Mouse (Mus musculus) left cerebral cortex, postnatal 25 days (tissue): ENCODE results near the gene Gse1. TPM values are rescaled to one million over a fixed set of nuclear protein-coding genes. Genes with fewer than 3 reads are reported as not detected.
A peak's percentile ranks its signal among the peaks of the same experiment; 100 is the strongest.
"Not testable (repeated sequence)": the region's sequence is repeated elsewhere in the genome, so short reads cannot be mapped to it uniquely, and the experiment has no call there.

Source experiments
- DNase-seq, 2 experiments: peaks; one replicate each; pipeline ENCODE4 v3.0.0; 2022; ENCODE audit warnings: low spot score in 2 of 2, mixed read lengths in 1 of 2
- intact Hi-C: fragments of 180-260 bp; cut with DNase I; formaldehyde crosslinking; loops from one replicate; pipeline ENCODE4 v1.15.1; 2025
- total RNA-seq, 2 experiments: library from RNA; stranded (reverse); gene quantifications; 2 replicates each; pipeline ENCODE4 v1.2.3; 2021

The Gse1 gene
- total RNA-seq, 2 experiments from 2014 or later, result 74.2 to 79.4 TPM

DNA sequence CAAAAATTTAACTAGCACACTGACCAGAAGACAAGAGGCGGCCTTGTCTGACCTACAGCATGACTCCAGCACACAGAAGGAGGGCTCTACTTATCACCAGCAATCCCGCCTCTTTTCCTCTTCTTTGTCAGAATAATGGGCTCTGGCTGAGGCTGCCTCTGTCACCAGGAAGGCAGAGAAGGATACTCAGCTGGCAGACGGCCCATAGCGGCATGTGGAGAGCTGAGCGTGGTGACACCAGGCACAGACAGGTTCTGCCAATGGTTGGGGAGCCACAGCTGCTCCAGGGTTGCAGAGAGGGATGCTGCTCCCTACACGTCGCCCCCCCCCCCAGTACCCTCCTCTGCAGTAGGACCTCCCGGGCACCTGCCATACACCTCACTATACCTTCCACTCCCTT is 133.0 kb downstream of the Gse1 start:
- peak in 1 of 2 experiments; percentile 56 for DNase-seq
- intact Hi-C loops, result no loop called here

GRCm38 (mm10) chr8:120363552-120364071 is 135.4 kb downstream of the Gse1 start:
- intact Hi-C loops, result no loop called here
- no peak for DNase-seq

DNA sequence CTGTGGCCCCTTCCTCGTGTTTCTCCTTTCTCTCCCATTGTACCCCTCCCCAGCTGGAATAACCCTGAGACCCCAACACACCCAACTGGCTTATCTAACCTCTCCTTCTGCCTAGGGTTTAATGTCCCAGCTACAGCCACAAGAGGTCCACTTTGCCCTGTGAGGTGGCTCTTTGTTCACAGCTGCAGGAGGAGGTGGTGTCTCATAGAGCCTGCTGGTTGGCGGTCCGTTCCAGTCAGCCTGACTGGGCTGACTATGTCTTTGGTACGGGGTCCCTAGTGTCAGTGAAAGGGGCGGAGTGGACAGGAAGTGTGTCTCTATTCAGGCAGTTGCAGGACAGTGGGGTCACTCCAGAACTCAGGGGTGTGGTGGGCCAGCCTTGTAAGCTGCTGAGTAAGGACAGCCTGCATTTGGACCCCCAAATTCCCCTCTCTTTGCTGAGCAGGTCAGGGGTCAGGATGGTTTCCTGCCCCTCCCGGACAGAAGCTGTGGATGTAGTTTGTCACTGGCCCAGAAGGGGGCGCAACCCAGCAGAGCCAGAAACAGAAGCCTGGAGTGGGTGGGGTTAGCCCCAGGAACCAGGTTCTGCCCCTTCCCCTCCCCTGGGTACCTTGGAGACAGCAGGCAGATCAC is 136.0 kb downstream of the Gse1 start:
- intact Hi-C loops, result no loop called here
- DNase-seq, result no peak

GRCm38 (mm10) chr8:120366840-120367239 is 138.6 kb downstream of the Gse1 start:
- intact Hi-C loops, result no loop called here
- DNase-seq, result no peak

- DNase-seq, intact Hi-C loops: not testable (repeated sequence)
These were observed 139.9 kb downstream of the Gse1 start for GRCm38 (mm10) chr8:120368191-120368590.

GRCm38 (mm10) chr8:120368814-120369649 is 140.8 kb downstream of the Gse1 start:
- DNase-seq, result peak; percentile 68 to 80
- intact Hi-C loops, result no loop called here

GRCm38 (mm10) chr8:120369956-120370355 is 141.7 kb downstream of the Gse1 start:
- intact Hi-C loops, result no loop called here

DNA sequence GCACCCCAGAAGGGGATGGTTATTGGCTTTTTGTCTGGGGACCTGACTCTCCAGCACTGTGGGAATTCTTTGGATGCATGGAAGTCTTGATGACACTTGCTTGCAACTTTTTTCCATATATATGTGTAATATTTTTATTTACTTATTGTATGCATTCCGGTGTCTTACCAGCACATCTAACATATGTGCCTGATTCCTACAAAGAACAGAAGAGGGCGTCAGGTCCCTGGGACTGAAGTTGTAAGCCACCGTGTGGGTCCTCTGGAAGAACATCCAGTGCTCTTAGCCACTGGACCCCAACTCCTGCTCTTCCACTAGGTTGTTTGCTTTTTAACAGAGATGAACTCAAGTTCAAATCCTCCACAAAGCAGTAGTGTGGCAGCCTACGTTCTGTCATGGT is 142.2 kb downstream of the Gse1 start:
- no peak for DNase-seq
- intact Hi-C loops, result no loop called here

More at GRCm38 (mm10) chr8:120369956-120370355, 141.7 kb downstream of the Gse1 start:
- DNase-seq, result peak in 1 of 2 experiments; percentile 22

DNA sequence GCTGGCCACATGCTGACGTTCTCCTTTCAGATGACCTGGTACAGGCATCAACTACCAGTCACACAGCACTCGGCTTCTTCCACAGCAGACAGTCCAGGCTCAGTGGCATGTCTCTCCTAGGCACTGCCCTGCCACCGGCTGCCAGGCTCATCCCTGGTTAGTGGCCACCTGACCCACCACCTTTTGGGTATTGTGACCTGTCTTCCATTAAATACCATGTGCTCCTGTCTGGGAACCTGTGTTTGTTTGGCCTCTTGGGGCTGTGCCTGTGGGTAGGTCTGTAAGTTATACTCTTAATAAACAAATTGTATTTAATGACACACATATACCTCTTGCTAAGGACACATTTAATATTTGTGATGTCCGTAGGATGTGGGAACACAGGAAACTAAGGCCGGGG is 142.9 kb downstream of the Gse1 start:
- no peak for DNase-seq
- intact Hi-C loops, result no loop called here

GRCm38 (mm10) chr8:120371725-120372457 is 143.6 kb downstream of the Gse1 start:
- DNase-seq, result peak; percentile 27 to 83
- intact Hi-C loops, result no loop called here

DNA sequence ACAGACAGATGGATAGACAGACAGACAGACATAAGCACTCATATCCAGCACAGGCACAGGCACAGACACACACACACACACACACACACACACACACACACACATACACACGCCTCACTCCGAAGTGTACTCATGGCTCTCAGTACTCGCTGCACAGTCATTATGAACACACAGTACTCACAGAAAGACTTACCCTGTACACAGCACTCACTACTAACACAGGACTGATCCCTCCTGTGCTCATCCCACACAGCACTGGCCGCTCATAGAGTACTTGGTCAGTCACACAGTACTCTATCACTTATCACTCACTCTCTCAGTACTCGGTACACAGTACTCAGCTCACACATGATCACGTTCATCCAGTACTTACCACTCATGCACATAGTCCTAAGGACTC is 144.4 kb downstream of the Gse1 start:
- intact Hi-C loops, result no loop called here

DNA sequence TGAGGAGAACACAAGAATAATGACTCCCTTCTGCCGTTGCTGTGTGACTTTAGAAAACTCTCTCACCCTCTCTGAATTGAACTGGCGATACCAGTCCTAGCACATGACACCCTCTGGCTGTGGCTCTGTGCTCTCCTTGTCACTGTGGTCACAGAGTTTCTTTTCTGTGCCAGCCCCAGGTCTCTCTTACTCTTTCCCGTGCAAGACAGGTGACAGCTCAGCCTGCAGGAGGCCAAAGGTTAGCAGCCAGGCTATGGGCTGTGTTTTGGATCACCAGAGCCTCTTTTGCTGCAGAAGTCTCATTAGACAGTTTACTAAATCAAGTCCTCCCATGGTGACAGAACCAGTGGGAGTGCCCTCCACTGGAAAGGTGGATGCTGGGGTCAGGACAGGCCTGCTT is 145.4 kb downstream of the Gse1 start:
- intact Hi-C loops, result no loop called here
- DNase-seq, result no peak

More for the DNA sequence above, 144.4 kb downstream of the Gse1 start:
- no peak for DNase-seq

DNA sequence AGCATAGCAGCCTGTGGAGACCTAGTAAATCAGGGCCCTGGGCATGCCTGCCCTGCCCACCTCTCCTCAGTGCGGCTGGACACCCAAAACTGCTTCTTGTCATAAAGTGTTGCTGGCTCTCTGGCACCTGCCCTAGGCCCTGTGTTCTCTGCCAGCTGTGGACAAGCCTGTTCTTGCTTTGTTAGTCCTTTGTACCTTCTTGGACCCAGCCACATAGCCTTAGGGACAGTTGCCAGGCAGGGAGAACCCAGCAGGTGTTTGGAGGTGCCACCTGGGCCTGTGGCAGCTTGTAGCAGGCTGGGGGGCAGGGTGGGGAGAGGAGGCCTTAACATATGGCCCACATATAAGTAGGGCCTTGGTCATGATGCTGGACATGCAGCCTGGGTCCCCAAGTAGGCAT is 145.8 kb downstream of the Gse1 start:
- intact Hi-C loops, result no loop called here
- DNase-seq, result no peak

- DNase-seq, result no peak
- intact Hi-C loops, result no loop called here
These were observed 146.3 kb downstream of the Gse1 start for GRCm38 (mm10) chr8:120374514-120374913.

GRCm38 (mm10) chr8:120375170-120375569 is 146.9 kb downstream of the Gse1 start:
- intact Hi-C loops, result no loop called here

GRCm38 (mm10) chr8:120376215-120376614 is 148.0 kb downstream of the Gse1 start:
- intact Hi-C loops, result no loop called here
- no peak for DNase-seq

More at GRCm38 (mm10) chr8:120375170-120375569, 146.9 kb downstream of the Gse1 start:
- DNase-seq, result no peak

DNA sequence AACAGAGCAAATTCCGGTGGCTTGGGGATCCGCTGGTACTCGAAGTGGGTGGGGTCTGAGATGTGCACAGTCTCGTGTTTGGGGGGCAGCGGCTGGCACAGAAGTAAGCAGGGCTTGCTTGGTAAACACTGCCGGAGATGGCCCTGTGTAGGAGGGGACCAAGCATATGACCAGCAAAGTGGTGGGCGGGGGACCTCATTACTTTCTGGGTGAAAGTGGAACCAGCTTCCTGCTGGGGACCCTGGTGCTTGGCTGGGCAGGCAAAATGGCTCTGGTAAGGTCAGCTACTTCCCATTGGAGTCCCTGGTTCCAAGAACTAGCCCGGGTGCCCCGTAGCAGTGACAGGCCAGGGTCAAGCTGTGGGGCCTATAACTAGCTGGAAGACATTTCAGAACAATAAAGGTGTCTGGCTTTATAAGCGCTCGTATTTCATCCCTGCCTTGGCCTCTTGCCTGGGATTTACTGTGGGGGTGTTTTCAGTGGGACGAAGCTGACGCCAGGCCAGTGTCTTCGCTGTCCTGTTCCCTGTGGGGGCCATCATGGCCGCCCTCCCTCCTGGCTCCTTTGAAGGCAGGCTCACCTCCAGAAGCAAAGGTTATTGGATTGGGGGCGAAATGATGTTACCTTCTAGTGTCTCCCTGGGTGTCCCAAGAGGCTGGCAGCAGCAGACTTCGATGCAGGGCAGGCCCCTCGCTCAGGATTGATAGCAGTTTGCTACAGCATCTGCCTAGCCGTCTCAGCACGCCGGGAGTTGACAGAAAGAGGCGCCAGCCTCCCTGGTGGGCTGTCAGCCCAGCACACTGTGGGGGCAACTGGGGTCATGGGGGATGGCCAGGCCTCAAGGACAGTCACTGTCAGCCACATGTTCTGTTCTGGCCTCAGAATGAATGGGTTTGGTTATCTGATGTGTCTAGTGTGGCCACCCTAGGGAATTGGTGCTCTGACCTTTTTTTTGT is 148.9 kb downstream of the Gse1 start:
- intact Hi-C loops, result no loop called here
- no peak for DNase-seq

- intact Hi-C loops, result no loop called here
- DNase-seq, result no peak
These were observed 149.5 kb downstream of the Gse1 start for GRCm38 (mm10) chr8:120377803-120378189.

- intact Hi-C loops, result no loop called here
- DNase-seq, result peak in 1 of 2 experiments; percentile 27
These were observed 150.1 kb downstream of the Gse1 start for GRCm38 (mm10) chr8:120378306-120378705.
